Mouse (Mus musculus) heart, embryonic 13.5 days (tissue): ENCODE measurements around the gene Appl1. TPM values are rescaled to one million over a fixed set of nuclear protein-coding genes. Genes with fewer than 3 reads are reported as not detected.

ENCODE experiments used
- ATAC-seq: fragments of 200-750 bp; cut with Nextera tagmentation; 2 replicates; pipeline ENCODE4 v1.8.0; 2017; ENCODE audit warnings: moderate TSS enrichment; ENCODE audit not compliant: insufficient number of reproducible peaks, low FRiP score, low TSS enrichment; ENCODE audit errors: extremely low read depth
- H3K27ac ChIP-seq: fragments of 300-500 bp; sonication (generic); replicated peaks from 2 replicates; pipeline ENCODE4 v1.5.1; 2015; ENCODE audit warnings: moderate library complexity, mild to moderate bottlenecking, inconsistent platforms
- H3K27me3 ChIP-seq: fragments of 300-500 bp; sonication (generic); replicated peaks from 2 replicates; pipeline ENCODE4 v1.6.1; 2015; ENCODE audit warnings: mild to moderate bottlenecking, inconsistent platforms
- H3K36me3 ChIP-seq: fragments of 300-500 bp; sonication (generic); 2 replicates; pipeline ENCODE4 v1.6.1; 2015; ENCODE audit warnings: mild to moderate bottlenecking, inconsistent platforms
- H3K4me1 ChIP-seq: fragments of 300-500 bp; sonication (generic); 2 replicates; pipeline ENCODE4 v1.6.1; 2015; ENCODE audit warnings: inconsistent platforms
- H3K4me2 ChIP-seq: fragments of 300-500 bp; sonication (generic); 2 replicates; pipeline ENCODE4 v1.6.1; 2015; ENCODE audit warnings: inconsistent platforms, mild to moderate bottlenecking, moderate library complexity
- H3K4me3 ChIP-seq: fragments of 300-500 bp; sonication (generic); 2 replicates; pipeline ENCODE4 v1.5.1; 2015; ENCODE audit warnings: moderate library complexity, mild to moderate bottlenecking, inconsistent platforms
- H3K9ac ChIP-seq: fragments of 300-500 bp; sonication (generic); 2 replicates; pipeline ENCODE4 v1.6.1; 2015; ENCODE audit warnings: inconsistent platforms, mild to moderate bottlenecking, moderate library complexity
- H3K9me3 ChIP-seq: fragments of 300-500 bp; sonication (generic); 2 replicates; pipeline ENCODE4 v1.6.1; 2016; ENCODE audit warnings: inconsistent platforms
- WGBS: fragments of 180-500 bp; shearing (Covaris S2); methylation state at CpG from one replicate; pipeline ENCODE4 v1.1.7; 2015; ENCODE audit warnings: mixed read lengths; 5-methylcytosine and 5-hydroxymethylcytosine counted together
- polyA plus RNA-seq: library from polyadenylated mRNA; unstranded; fragments of >200 nt; fragmentation: Nextera tagmentation; extraction: Ambion mirVana; gene quantifications from 2 replicates; pipeline ENCODE4 v1.2.1, GENCODE M21; 2015

Appl1 gene
- polyA plus RNA-seq, result 25.7 and 31.3 TPM in 2 replicates

GRCm38 (mm10) chr14:26971106-26971789, at the start of gene Appl1:
Gene Appl1 (minus strand): TSS chr14:26971232.
- ATAC-seq, result no peak
- peak within 1 kb of the TSS; percentile 90 for H3K27ac ChIP-seq
- 38% methylated on average over 10 of the region's 10 CpGs for WGBS
- peak within 1 kb of the TSS; percentile 74 for H3K4me3 ChIP-seq
- H3K9ac ChIP-seq, result peak within 1 kb of the TSS; percentile 95
- no peaks in the 10 kb centered on the region for H3K36me3 ChIP-seq
- peaks cover 28% of the 10 kb centered on the region for H3K4me1 ChIP-seq
- peak within 1 kb of the TSS; percentile 80 for H3K4me2 ChIP-seq
- H3K9me3 ChIP-seq, result no peaks in the 10 kb centered on the region
- no peaks in the 10 kb centered on the region for H3K27me3 ChIP-seq

GRCm38 (mm10) chr14:27019850-27020249, 48.8 kb upstream of the Appl1 start:
- H3K9me3 ChIP-seq, result no peaks in the 10 kb centered on the region
- H3K4me1 ChIP-seq, result no peaks in the 10 kb centered on the region
- no peak overlapping the region for H3K4me3 ChIP-seq
- 84% methylated on average over 14 of the region's 14 CpGs for WGBS
- no peak overlapping the region for H3K4me2 ChIP-seq
- ATAC-seq, result no peak
- H3K27me3 ChIP-seq, result no peaks in the 10 kb centered on the region
- no peak overlapping the region for H3K27ac ChIP-seq
- no peaks in the 10 kb centered on the region for H3K36me3 ChIP-seq
- no peak overlapping the region for H3K9ac ChIP-seq

DNA sequence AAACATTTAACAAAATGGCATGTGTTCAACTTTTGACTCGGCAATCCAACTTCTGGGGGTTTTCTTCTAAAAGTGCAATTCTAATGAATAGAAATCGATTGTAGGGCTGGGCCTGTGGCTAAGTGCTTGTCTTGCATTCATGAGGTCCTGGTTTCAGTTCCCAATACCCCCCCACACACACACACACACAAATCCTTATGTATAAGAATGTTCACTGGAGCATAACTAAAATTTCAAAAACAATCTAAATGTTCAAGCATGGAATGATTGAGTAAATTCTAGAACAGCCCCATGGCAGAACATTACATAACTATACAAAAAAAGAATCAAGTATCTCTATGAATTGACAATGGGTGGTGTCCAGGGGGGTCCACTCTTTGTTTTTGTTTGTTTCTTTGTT, 46.9 kb upstream of the Appl1 start:
- Histone ChIP-seq H3K4me3 (no peak overlapping the region), H3K36me3 (no peaks in the 10 kb centered on the region), H3K27me3 (no peaks in the 10 kb centered on the region), H3K9me3 (no peaks in the 10 kb centered on the region), H3K27ac (no peak overlapping the region), H3K4me2 (no peak overlapping the region), H3K4me1 (no peaks in the 10 kb centered on the region), H3K9ac (no peak overlapping the region)
- ATAC-seq, result no peak
- WGBS, result 82% methylated on average over 2 of the region's 2 CpGs

GRCm38 (mm10) chr14:27013658-27014057, 42.6 kb upstream of the Appl1 start:
- ATAC-seq, result no peak
- WGBS, result 46% methylated on average over 4 of the region's 4 CpGs
- H3K9ac ChIP-seq, result no peak overlapping the region
- no peak overlapping the region for H3K4me2 ChIP-seq
- no peaks in the 10 kb centered on the region for H3K27me3 ChIP-seq
- no peak overlapping the region for H3K27ac ChIP-seq
- H3K4me3 ChIP-seq, result no peak overlapping the region
- H3K9me3 ChIP-seq, result no peaks in the 10 kb centered on the region
- no peaks in the 10 kb centered on the region for H3K36me3 ChIP-seq
- H3K4me1 ChIP-seq, result no peaks in the 10 kb centered on the region

DNA sequence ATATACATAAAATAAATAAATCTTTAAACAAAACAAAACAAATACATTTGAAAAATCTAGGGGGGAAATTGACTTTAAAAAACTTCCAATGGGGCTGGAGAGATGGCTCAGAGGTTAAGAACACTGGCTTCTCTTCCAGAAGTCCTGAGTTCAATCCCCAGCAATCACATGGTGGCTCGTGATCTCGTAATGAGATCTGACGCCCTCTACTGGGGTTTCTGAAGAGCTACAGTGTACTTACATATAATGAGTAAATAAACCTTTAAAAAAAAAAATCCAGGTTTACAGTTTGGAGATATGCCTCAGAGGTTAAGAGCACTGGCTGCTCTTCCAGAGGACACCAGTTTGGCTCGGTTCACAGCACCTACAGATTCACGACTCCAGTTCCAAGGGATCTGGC, 40.5 kb upstream of the Appl1 start:
- no peaks in the 10 kb centered on the region for H3K9me3 ChIP-seq
- no peaks in the 10 kb centered on the region for H3K36me3 ChIP-seq
- H3K4me2 ChIP-seq, result no peak overlapping the region
- H3K9ac ChIP-seq, result no peak overlapping the region
- WGBS, result 72% methylated on average over 5 of the region's 5 CpGs
- H3K27me3 ChIP-seq, result no peaks in the 10 kb centered on the region; the same call in 1 of the 2 replicates
- H3K27ac ChIP-seq, result no peak overlapping the region
- no peaks in the 10 kb centered on the region for H3K4me1 ChIP-seq
- H3K4me3 ChIP-seq, result no peak overlapping the region
- no peak for ATAC-seq

DNA sequence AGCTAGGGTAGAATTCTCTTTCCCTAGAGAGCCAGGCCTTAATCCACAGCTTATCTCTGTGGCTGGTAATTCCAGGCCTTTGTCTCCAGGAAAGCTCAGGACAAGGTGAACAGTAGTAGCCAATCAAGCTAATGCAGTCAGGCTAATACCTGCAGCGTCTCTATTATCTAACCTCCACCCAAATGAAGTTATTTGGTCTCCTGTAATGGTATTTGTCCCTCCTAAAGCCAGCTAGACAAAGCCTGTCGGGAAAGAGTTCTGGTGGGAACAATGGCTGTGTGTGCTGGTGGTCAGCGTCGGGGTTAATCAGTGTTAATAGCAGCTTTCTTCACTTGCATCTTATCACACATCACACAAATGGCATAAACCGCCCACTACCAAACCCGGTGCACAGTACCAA, 34.9 kb upstream of the Appl1 start:
- 22% methylated on average over 6 of the region's 6 CpGs for WGBS
- no peak for ATAC-seq
- H3K4me2 ChIP-seq, result no peak overlapping the region

DNA sequence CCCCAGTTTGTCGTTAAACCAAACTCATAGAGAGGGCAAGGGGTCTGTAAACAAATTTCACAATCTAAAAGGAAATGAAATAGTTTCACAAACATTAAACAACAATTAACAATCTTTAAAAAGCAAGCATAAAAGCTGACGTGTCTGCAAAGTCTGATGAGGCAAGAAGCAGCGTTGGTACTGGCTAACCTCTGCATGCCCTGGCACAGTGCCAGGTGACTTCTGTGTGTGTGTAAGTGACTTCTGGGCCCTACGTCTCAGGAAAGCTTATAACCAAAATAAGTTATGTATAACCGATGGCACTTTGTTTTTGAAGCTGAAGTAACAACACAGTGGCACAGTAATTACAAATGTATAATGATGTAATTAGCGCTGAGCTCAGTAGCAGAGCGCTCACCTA, 33.9 kb upstream of the Appl1 start:
- Histone ChIP-seq H3K4me2 (no peak overlapping the region), H3K4me1 (0 out of 2 replicates have a peak, but pooled peaks cover 5% of the 10 kb centered on the region), H3K9ac (no peak overlapping the region), H3K9me3 (no peaks in the 10 kb centered on the region), H3K36me3 (no peaks in the 10 kb centered on the region), H3K27ac (no peak overlapping the region), H3K27me3 (peaks cover 17% of the 10 kb centered on the region), H3K4me3 (no peak overlapping the region)
- 71% methylated on average over 7 of the region's 7 CpGs for WGBS
- no peak for ATAC-seq

More for the DNA sequence above, 34.9 kb upstream of the Appl1 start:
- Histone ChIP-seq H3K9ac (no peak overlapping the region), H3K27me3 (peaks cover 10% of the 10 kb centered on the region), H3K36me3 (no peaks in the 10 kb centered on the region), H3K4me3 (no peak overlapping the region), H3K4me1 (no peaks in the 10 kb centered on the region), H3K27ac (no peak overlapping the region), H3K9me3 (no peaks in the 10 kb centered on the region)

- H3K9me3 ChIP-seq, result no peaks in the 10 kb centered on the region
- ATAC-seq, result no peak
- H3K27ac ChIP-seq, result no peak overlapping the region
- 0 out of 2 replicates have a peak, but pooled peaks cover 5% of the 10 kb centered on the region for H3K4me1 ChIP-seq
- 3% methylated on average over 11 of the region's 11 CpGs for WGBS
- H3K4me3 ChIP-seq, result peak overlapping the region; percentile 30
- H3K36me3 ChIP-seq, result no peaks in the 10 kb centered on the region
- peak overlapping the region; percentile 50; the same call in 1 of the 2 replicates for H3K9ac ChIP-seq
- H3K4me2 ChIP-seq, result peak overlapping the region; percentile 64
- H3K27me3 ChIP-seq, result peaks cover 17% of the 10 kb centered on the region
These were observed 29.4 kb upstream of the Appl1 start for GRCm38 (mm10) chr14:27000386-27000785.

- ATAC-seq, result no peak
- Histone ChIP-seq H3K4me3 (no peak overlapping the region), H3K9me3 (no peaks in the 10 kb centered on the region), H3K27ac (no peak overlapping the region), H3K9ac (no peak overlapping the region), H3K4me1 (peaks cover 24% of the 10 kb centered on the region), H3K27me3 (peaks cover 11% of the 10 kb centered on the region), H3K4me2 (no peak overlapping the region), H3K36me3 (no peaks in the 10 kb centered on the region)
These were observed 25.2 kb upstream of the Appl1 start for GRCm38 (mm10) chr14:26996257-26996656.

DNA sequence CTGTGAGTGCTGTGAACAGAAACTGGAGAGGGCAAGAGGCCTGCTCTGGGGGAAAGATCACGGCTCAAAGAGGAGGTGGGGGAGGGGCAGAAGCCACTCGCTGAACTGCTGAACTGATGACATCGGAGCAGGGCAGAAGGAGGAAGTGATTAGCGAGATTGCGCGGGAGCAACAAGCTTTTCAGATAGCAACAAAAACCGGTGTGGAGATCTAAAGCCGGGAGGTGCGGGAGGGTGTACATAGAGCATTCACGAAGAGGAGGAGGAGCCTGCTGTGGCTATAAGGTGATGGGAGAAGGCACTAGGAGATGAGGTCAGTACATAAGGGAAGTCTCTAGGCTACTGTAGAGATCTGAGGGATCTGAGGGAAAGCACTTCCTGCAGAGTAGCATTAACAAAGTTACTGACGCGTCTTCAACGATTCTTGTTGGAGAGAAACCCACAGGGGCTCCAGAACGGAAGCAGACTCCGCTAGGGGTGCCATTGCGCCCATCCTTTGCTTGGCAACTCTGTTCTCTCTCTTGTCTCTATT, 23.2 kb upstream of the Appl1 start, which contains the start of gene Hesx1:
Gene Hesx1 (plus strand): TSS at position 206 of the 531 bp plus-strand sequence.
- no peaks in the 10 kb centered on the region for H3K36me3 ChIP-seq
- peak within 1 kb of the TSS; percentile 62 for H3K9ac ChIP-seq
- 6% methylated on average over 16 of the region's 16 CpGs for WGBS
- peak within 1 kb of the TSS; percentile 50 for H3K4me3 ChIP-seq
- peak within 1 kb of the TSS; percentile 62 for H3K27ac ChIP-seq
- no peaks in the 10 kb centered on the region for H3K27me3 ChIP-seq
- peak within 1 kb of the TSS; percentile 69 for H3K4me2 ChIP-seq
- no peaks in the 10 kb centered on the region for H3K9me3 ChIP-seq
- peaks cover 19% of the 10 kb centered on the region for H3K4me1 ChIP-seq
- no peak for ATAC-seq

DNA sequence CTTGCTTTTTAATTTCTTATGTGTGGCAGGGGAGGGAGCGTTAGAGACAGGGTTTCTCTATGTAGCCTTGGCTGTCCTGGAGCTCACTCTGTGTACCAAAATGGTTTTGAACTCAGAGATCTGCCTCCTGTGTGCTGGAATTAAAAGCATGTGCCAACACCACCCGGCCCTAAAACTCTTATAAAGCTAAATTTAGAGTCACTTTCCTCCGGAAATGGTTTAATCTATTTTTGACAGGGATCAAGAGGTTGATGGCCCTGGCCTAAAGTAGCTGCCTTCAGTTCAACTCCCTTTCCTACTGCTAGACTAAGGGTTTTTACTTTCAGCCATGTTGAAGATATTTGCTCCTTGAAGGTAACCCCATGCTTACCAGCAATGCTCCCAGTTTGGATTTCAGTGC, 22.4 kb upstream of the Appl1 start:
- H3K36me3 ChIP-seq, result no peaks in the 10 kb centered on the region
- H3K27ac ChIP-seq, result peak overlapping the region; percentile 62
- no peak overlapping the region for H3K9ac ChIP-seq
- H3K4me3 ChIP-seq, result no peak overlapping the region
- 36% methylated on average over 3 of the region's 3 CpGs for WGBS
- H3K4me1 ChIP-seq, result peaks cover 19% of the 10 kb centered on the region
- no peak for ATAC-seq
- H3K27me3 ChIP-seq, result no peaks in the 10 kb centered on the region
- H3K9me3 ChIP-seq, result no peaks in the 10 kb centered on the region
- H3K4me2 ChIP-seq, result no peak overlapping the region

GRCm38 (mm10) chr14:26991622-26992021, 20.6 kb upstream of the Appl1 start:
- H3K9ac ChIP-seq, result no peak overlapping the region
- H3K27me3 ChIP-seq, result no peaks in the 10 kb centered on the region
- ATAC-seq, result no peak
- H3K36me3 ChIP-seq, result no peaks in the 10 kb centered on the region
- no peak overlapping the region for H3K4me3 ChIP-seq
- peaks cover 19% of the 10 kb centered on the region for H3K4me1 ChIP-seq
- WGBS, result 76% methylated on average over 18 of the region's 18 CpGs
- no peak overlapping the region for H3K27ac ChIP-seq
- H3K4me2 ChIP-seq, result no peak overlapping the region
- H3K9me3 ChIP-seq, result no peaks in the 10 kb centered on the region
